Mouse (Mus musculus) kidney, postnatal 0 days (tissue): Measurements from ENCODE around the gene Tpcn2. TPM values are rescaled to one million over a fixed set of nuclear protein-coding genes. Genes with fewer than 3 reads are reported as not detected.
A peak's percentile ranks its signal among the peaks of the same experiment; 100 is the strongest.

ENCODE experiments used
- ATAC-seq: fragments of 200-750 bp; cut with Nextera tagmentation; replicated peaks from 2 replicates; pipeline ENCODE4 v1.8.0; 2017; ENCODE audit warnings: low read depth, moderate number of reproducible peaks, moderate TSS enrichment, moderate library complexity; ENCODE audit not compliant: low FRiP score
- DNase-seq: peaks from one replicate; pipeline ENCODE4 v3.0.0-alpha.2; 2016; ENCODE audit warnings: low spot score
- H3K27ac ChIP-seq: fragments of 300-500 bp; sonication (generic); 2 replicates; pipeline ENCODE4 v1.5.1; 2014; ENCODE audit warnings: mild to moderate bottlenecking
- H3K27me3 ChIP-seq: fragments of 300-500 bp; sonication (generic); 2 replicates; pipeline ENCODE4 v1.6.1; 2014; ENCODE audit warnings: low read length, mixed read lengths; ENCODE audit not compliant: insufficient read depth
- H3K36me3 ChIP-seq: fragments of 300-500 bp; sonication (generic); 2 replicates; pipeline ENCODE4 v1.6.1; 2014; ENCODE audit warnings: low read length, mixed read lengths; ENCODE audit not compliant: insufficient read depth
- H3K4me1 ChIP-seq: fragments of 300-500 bp; sonication (generic); replicated peaks from 2 replicates; pipeline ENCODE4 v1.6.1; 2014; ENCODE audit warnings: antibody characterized with exemption, low read length, mixed read lengths; ENCODE audit not compliant: insufficient read depth
- H3K4me2 ChIP-seq: fragments of 300-500 bp; sonication (generic); 2 replicates; pipeline ENCODE4 v1.6.1; 2014; ENCODE audit warnings: mild to moderate bottlenecking, low read length, moderate library complexity, mixed read lengths
- H3K4me3 ChIP-seq: fragments of 300-500 bp; sonication (generic); replicated peaks from 2 replicates; pipeline ENCODE4 v1.5.1; 2014; ENCODE audit warnings: low read depth, low read length
- H3K9ac ChIP-seq: fragments of 300-500 bp; sonication (generic); 2 replicates; pipeline ENCODE4 v1.6.1; 2014; ENCODE audit warnings: low read depth, low read length
- H3K9me3 ChIP-seq: fragments of 300-500 bp; sonication (generic); replicated peaks from 2 replicates; pipeline ENCODE4 v1.6.1; 2016; ENCODE audit warnings: low read length, inconsistent platforms, mixed read lengths
- CTCF ChIP-seq: IDR thresholded peaks from 2 replicates; pipeline ENCODE4 v1.5.1; 2016; ENCODE audit warnings: antibody characterized with exemption, low read depth, mild to moderate bottlenecking, moderate library complexity
- WGBS: fragments of 180-500 bp; shearing (Covaris S2); extraction: QIAGEN DNeasy Blood & Tissue Kit; methylation state at CpG from one replicate; pipeline ENCODE4 v1.1.7; 2014; 5-methylcytosine and 5-hydroxymethylcytosine counted together
- polyA plus RNA-seq: library from polyadenylated mRNA; unstranded; fragments of >200 nt; fragmentation: Nextera tagmentation; extraction: Ambion mirVana; gene quantifications from 2 replicates; pipeline ENCODE4 v1.2.1, GENCODE M21; 2015

The Tpcn2 gene
- polyA plus RNA-seq, 1 experiment from 2014 or later, result 7.7 TPM

DNA sequence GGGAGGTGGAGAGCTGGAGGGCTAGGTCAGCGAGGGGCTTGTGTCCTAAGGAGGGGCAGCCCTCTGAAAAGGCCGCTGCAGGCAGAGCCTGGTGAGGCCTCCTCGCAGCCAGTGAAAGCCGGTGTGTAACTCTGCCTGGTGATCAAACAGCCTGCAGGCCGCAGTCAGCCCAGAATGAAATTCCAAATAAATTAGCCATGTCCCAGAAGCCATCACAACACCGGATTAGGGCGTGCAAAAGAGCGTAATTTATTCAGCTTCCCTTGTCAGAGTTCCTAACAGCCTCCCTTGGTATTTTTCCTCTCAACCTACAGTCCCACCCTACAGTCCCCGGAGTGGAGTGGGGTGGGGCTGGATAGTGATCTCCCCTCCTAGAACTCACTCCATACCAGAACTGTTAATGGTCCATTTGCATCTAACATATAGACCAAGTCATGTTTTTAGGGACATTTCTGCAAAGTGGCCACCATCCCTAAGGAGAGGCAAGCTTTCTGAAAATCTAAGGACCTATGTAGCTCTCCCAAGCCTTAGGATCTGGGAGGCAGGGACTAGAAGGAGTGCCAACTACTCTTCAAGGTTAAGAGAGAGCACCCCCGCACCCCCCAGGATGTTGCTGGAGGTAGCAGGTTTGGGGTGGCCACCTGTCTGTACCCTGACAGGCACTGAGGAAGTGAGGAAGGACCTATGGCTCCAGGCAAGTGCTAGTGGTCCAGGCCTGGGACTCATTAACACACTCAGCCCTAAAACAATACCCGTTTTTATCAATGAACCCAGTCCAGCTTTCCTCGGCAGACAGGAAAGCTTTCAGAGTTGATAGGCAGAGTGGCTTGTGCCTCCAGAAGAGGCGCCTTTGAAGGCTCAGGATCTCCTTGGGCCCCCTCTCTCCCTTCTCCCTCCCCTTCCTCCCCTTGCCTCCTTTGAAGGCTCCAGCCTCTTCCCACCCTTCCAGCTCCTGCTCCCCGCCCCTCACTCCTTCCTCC lies 71.8 kb downstream of the Tpcn2 start:
- DNase-seq, result peak; percentile 89
- Histone ChIP-seq H3K36me3 (no peaks in the 10 kb centered on the region), H3K27me3 (no peaks in the 10 kb centered on the region), H3K4me1 (peaks cover 22% of the 10 kb centered on the region; the same call in 1 of the 2 replicates), H3K4me2 (no peak overlapping the region), H3K27ac (peak overlapping the region; percentile 83), H3K9me3 (no peaks in the 10 kb centered on the region), H3K4me3 (no peak overlapping the region), H3K9ac (peak overlapping the region; percentile 42; the same call in 1 of the 2 replicates)
- 16% methylated on average over 14 of the region's 14 CpGs for WGBS
- no peak for TF ChIP-seq CTCF
- peak; percentile 73 for ATAC-seq

DNA sequence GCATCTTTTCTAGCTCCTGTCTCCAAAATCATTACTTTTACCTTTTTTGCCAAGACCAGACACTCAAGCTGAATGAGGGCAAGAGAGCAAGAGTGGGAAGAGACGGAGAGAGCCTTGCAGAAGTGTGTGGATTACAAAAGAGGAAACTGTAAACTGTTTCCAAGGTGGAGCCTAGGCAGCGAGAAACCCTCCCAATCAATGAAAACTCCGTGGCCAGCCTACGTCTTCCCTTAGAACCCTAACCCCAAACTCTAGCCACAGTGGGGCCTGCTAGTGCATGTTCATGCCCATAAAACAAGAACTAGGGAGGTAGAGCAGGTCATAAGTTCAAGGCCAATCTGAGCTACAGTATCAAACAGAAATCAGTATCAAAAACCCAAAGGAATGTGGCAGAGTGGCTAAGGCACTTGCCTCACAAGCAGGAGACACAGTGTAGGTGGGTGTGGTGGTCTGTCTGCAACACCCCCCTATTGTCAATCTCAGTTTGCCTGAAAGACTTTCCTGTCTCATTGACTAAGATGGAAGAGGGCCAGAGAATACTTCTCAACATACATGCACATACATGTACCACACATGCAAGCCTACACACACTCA lies 73.2 kb downstream of the Tpcn2 start:
- Histone ChIP-seq H3K27me3 (no peaks in the 10 kb centered on the region), H3K27ac (no peak overlapping the region), H3K9ac (no peak overlapping the region), H3K4me1 (peaks cover 29% of the 10 kb centered on the region), H3K4me3 (no peak overlapping the region), H3K36me3 (no peaks in the 10 kb centered on the region), H3K9me3 (no peaks in the 10 kb centered on the region), H3K4me2 (no peak overlapping the region)
- no peak for ATAC-seq
- WGBS, result 71% methylated on average over 4 of the region's 4 CpGs
- no peak for TF ChIP-seq CTCF
- DNase-seq, result no peak

DNA sequence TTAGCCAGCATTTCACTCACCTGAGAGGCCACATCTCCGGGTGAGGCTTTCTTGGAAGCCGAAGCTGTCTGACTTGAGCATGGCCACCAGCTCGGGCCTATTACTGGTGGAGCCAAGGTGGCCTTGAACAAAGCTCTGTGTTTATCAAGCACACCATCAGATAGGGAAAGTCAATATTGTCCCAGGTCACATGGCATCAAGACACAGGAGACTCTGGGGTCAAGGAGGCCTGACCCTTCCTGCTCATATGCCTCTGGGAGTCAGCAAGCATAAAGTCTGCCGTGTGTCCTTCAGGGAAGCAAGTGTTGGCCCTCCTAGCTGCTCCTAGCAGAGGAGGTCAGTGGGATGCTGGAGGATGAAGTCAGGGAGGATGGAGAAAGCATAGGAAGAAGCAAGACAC lies 75.8 kb downstream of the Tpcn2 start, which contains the start of gene 1810010D01Rik:
TSS of gene 1810010D01Rik (minus strand) at position 114 of the 400 bp plus-strand sequence.
- no peak within 1 kb of the TSS for H3K27ac ChIP-seq
- no peak for ATAC-seq
- no peak within 1 kb of the TSS for H3K4me3 ChIP-seq
- TF ChIP-seq CTCF, result no peak
- no peak within 1 kb of the TSS for H3K9ac ChIP-seq
- no peaks in the 10 kb centered on the region for H3K27me3 ChIP-seq
- H3K9me3 ChIP-seq, result no peaks in the 10 kb centered on the region
- no peak within 1 kb of the TSS for H3K4me2 ChIP-seq
- DNase-seq, result no peak
- peaks cover 29% of the 10 kb centered on the region for H3K4me1 ChIP-seq
- H3K36me3 ChIP-seq, result no peaks in the 10 kb centered on the region
- WGBS, result 78% methylated on average over 4 of the region's 4 CpGs

DNA sequence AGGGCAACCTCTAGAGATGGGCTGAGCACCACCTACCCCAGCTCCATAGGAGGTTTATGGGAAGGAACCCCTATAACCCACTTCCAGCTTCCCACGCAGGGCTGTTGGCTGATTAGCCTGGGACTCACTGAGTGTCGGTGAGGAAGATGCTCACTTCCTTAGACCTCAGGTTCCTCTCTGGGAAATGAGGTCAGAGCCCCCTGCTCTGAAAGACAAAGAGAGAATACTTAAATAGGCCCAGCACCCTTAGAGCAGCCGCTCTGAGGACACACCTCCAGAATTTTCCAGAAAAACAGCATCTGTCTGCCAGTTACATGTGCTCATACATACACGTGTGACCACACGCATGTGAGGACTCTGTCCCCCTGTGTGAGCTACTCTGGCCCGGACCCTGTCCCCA lies 77.0 kb downstream of the Tpcn2 start:
- WGBS, result 72% methylated on average over 6 of the region's 6 CpGs
- Histone ChIP-seq H3K9me3 (no peaks in the 10 kb centered on the region), H3K4me1 (peaks cover 24% of the 10 kb centered on the region), H3K9ac (peak overlapping the region; percentile 61), H3K27me3 (no peaks in the 10 kb centered on the region), H3K4me3 (no peak overlapping the region), H3K27ac (peak overlapping the region; percentile 85), H3K36me3 (no peaks in the 10 kb centered on the region), H3K4me2 (peak overlapping the region; percentile 25; the same call in 1 of the 2 replicates)
- no peak for TF ChIP-seq CTCF
- ATAC-seq, result no peak
- DNase-seq, result no peak

DNA sequence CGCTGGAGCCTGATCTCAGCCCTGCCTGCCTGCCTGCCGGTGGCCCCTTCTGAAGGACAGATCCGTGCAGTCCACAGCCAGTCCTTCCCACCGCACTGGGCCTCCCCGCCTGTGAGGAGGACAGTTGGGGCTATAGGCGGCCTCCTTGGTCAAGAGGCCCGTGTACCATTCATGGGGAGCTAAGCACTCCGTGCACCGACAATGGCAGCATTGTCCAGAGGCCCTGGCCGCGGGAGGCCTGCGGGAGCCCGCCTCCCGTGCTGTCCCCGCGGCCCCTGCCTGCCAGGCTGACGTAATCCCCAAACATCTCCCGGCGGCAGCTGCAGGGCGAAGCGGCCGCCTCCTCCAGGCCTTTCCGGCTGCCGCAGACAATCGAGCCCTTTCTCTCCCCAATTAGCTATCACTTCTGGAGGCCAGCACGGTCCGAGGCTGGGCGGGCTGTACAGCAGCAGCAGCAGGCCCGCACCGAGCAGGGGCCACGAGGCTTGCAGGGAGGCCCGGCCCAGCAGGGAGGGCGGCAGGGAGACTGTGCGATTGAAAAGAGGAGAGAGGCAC lies 77.7 kb downstream of the Tpcn2 start:
- peak; percentile 73 for ATAC-seq
- no peaks in the 10 kb centered on the region for H3K9me3 ChIP-seq
- 3% methylated on average over 34 of the region's 34 CpGs for WGBS
- H3K9ac ChIP-seq, result peak overlapping the region; percentile 61
- DNase-seq, result peak; percentile 89
- peaks cover 19% of the 10 kb centered on the region for H3K4me1 ChIP-seq
- H3K36me3 ChIP-seq, result no peaks in the 10 kb centered on the region
- H3K27ac ChIP-seq, result peak overlapping the region; percentile 85
- TF ChIP-seq CTCF, result no peak; the same call in 1 of the 2 replicates
- H3K4me3 ChIP-seq, result no peak overlapping the region
- no peaks in the 10 kb centered on the region for H3K27me3 ChIP-seq
- peak overlapping the region; percentile 25 for H3K4me2 ChIP-seq

DNA sequence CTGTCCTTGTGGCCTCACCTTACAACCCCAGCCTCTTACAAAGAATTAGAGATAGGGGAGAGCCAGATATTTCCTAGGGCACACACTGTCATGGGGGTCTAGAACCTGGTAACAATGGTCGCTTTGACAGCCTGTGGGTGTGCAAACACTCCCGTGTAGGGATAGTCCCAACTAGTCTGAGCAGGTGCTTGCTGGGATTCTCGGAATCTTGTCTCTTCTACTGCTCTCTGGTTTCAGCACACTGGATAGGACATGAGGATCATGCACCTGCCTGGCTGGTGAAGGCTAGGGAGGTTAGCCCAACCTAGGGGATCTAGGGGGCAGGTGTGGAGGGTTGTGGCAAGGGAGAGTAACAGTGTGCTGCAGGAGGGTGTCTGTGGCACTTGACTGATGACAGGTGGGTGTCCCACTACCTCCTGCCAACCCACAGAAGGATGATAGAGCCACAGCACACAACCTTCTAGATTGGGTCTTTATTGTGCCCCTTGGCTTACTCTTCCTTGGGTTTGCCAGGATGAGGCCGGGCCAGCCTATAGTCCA lies 78.4 kb downstream of the Tpcn2 start:
- DNase-seq (no peak), ATAC-seq (no peak)
- Histone ChIP-seq H3K9ac (peak overlapping the region; percentile 61; the same call in 1 of the 2 replicates), H3K4me2 (no peak overlapping the region), H3K9me3 (no peaks in the 10 kb centered on the region), H3K27ac (peak overlapping the region; percentile 85; the same call in 1 of the 2 replicates), H3K4me3 (no peak overlapping the region), H3K4me1 (peaks cover 15% of the 10 kb centered on the region), H3K27me3 (no peaks in the 10 kb centered on the region), H3K36me3 (no peaks in the 10 kb centered on the region)
- 89% methylated on average over 4 of the region's 4 CpGs for WGBS
- no peak for TF ChIP-seq CTCF
